Mouse (Mus musculus) E14TG2a.4 (cell line): Measurements from ENCODE around the gene Gm3238.
"Not testable (repeated sequence)": the region's sequence is repeated elsewhere in the genome, so short reads cannot be mapped to it uniquely, and the experiment has no call there.

Experiments used
- CTCF ChIP-seq: conservative IDR thresholded peaks from 2 replicates; pipeline ENCODE4 v1.5.1; 2014; ENCODE audit warnings: low read length
- POU5F1 ChIP-seq: IDR thresholded peaks from 2 replicates; pipeline ENCODE4 v1.6.1; 2014; ENCODE audit warnings: low read length, borderline replicate concordance

GRCm38 (mm10) chr10:77741924-77742688 is 29.0 kb downstream of the Gm3238 start, which contains the start of gene Gm18596:
- TF ChIP-seq CTCF, POU5F1: not testable (repeated sequence)
